Mouse (Mus musculus): Measurements from ENCODE around the gene D10Wsu102e. TPM values are rescaled to one million over a fixed set of nuclear protein-coding genes. Genes with fewer than 3 reads are reported as not detected.

D10Wsu102e gene
- 0.01 TPM in 2 replicates for polyA plus RNA-seq (2012)

DNA sequence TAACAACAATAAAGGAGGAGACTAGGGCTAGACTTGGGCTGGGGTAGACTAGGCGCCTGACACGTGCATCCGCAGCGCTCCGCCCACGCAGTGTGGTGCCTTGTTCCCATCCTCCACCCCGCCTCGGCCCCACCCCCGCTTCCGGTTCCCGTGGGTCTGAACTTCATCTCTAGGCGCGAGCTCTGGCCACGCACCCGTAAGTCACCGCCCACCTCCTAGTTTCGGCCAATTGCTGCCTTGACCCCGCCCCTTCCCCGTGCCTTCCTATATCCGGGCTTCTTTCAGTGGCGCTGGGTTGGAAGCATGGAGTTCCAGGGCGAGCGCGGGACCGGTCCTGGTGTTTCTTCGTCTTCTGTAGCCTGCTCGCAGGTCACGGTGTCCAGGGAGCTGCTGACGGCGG is at the start of gene D10Wsu102e:
TSS of gene D10Wsu102e (plus strand) at position 266 of the 400 bp plus-strand sequence.
- Histone ChIP-seq H3K4me3 (replicated peaks) (peak within 1 kb of the TSS; percentile 96), H3K9me3 (ENCODE audit: control insufficient read depth, low read length) (no peaks in the 10 kb centered on the region), H3K27me3 (ENCODE audit: control insufficient read depth) (no peaks in the 10 kb centered on the region), H3K4me1 (ENCODE audit: control insufficient read depth) (peaks cover 42% of the 10 kb centered on the region), H3K36me3 (ENCODE audit: control insufficient read depth) (peaks cover 27% of the 10 kb centered on the region)
- TF ChIP-seq TAL1 (IDR thresholded peaks at IDR 0.05; ENCODE audit: low read length), result no peak
- no peak for TF ChIP-seq GATA1 (IDR thresholded peaks at IDR 0.05; ENCODE audit: low read length)

GRCm38 (mm10) chr10:83310356-83310755 is 49.7 kb upstream of the D10Wsu102e start:
- TF ChIP-seq GATA1 (IDR thresholded peaks at IDR 0.05; ENCODE audit: low read length) (no peak), TAL1 (IDR thresholded peaks at IDR 0.05; ENCODE audit: low read length) (no peak)
- Histone ChIP-seq H3K9me3 (ENCODE audit: control insufficient read depth, low read length) (peaks cover 2% of the 10 kb centered on the region), H3K4me1 (ENCODE audit: control insufficient read depth) (peaks cover 9% of the 10 kb centered on the region), H3K36me3 (ENCODE audit: control insufficient read depth) (no peaks in the 10 kb centered on the region), H3K27me3 (ENCODE audit: control insufficient read depth) (no peaks in the 10 kb centered on the region), H3K4me3 (replicated peaks) (no peak overlapping the region)

- TF ChIP-seq GATA1 (IDR thresholded peaks at IDR 0.05; ENCODE audit: low read length), result no peak
- no peak for TF ChIP-seq TAL1 (IDR thresholded peaks at IDR 0.05; ENCODE audit: low read length)
- no peaks in the 10 kb centered on the region for H3K27me3 ChIP-seq (ENCODE audit: control insufficient read depth)
- peaks cover 2% of the 10 kb centered on the region for H3K9me3 ChIP-seq (ENCODE audit: control insufficient read depth, low read length)
- peaks cover 9% of the 10 kb centered on the region for H3K4me1 ChIP-seq (ENCODE audit: control insufficient read depth)
- no peaks in the 10 kb centered on the region for H3K36me3 ChIP-seq (ENCODE audit: control insufficient read depth)
- no peak overlapping the region for H3K4me3 ChIP-seq (replicated peaks)
These were observed 47.0 kb upstream of the D10Wsu102e start for GRCm38 (mm10) chr10:83313033-83313432.

DNA sequence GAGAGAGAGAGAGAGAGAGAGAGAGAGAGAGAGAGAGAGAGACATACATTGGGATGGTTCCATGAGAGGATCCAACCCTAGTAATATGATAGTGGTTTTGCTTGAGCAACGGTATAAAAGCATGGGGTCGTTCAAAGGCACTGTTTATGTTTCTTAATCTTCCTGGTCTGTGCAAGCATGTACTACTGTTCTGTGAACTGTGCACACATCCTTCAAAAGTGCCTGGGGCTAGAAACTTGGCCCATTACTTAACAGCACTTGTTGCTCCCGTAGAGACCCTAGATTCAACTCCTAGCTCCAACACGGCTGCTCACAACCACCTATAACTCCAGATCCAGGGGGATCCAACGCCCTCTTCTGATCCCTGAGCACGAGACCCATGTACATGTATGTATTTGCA is 39.6 kb upstream of the D10Wsu102e start:
- Histone ChIP-seq H3K9me3 (ENCODE audit: control insufficient read depth, low read length) (no peaks in the 10 kb centered on the region), H3K36me3 (ENCODE audit: control insufficient read depth) (no peaks in the 10 kb centered on the region), H3K4me3 (replicated peaks) (no peak overlapping the region), H3K4me1 (ENCODE audit: control insufficient read depth) (no peaks in the 10 kb centered on the region), H3K27me3 (ENCODE audit: control insufficient read depth) (no peaks in the 10 kb centered on the region)
- TF ChIP-seq TAL1 (IDR thresholded peaks at IDR 0.05; ENCODE audit: low read length) (no peak), GATA1 (IDR thresholded peaks at IDR 0.05; ENCODE audit: low read length) (no peak)

GRCm38 (mm10) chr10:83320870-83321269 is 39.2 kb upstream of the D10Wsu102e start:
- Histone ChIP-seq H3K4me3 (replicated peaks) (no peak overlapping the region), H3K4me1 (ENCODE audit: control insufficient read depth) (no peaks in the 10 kb centered on the region), H3K9me3 (ENCODE audit: control insufficient read depth, low read length) (no peaks in the 10 kb centered on the region), H3K36me3 (ENCODE audit: control insufficient read depth) (no peaks in the 10 kb centered on the region), H3K27me3 (ENCODE audit: control insufficient read depth) (no peaks in the 10 kb centered on the region)
- TF ChIP-seq TAL1 (IDR thresholded peaks at IDR 0.05; ENCODE audit: low read length) (no peak), GATA1 (IDR thresholded peaks at IDR 0.05; ENCODE audit: low read length) (no peak)

- no peaks in the 10 kb centered on the region for H3K27me3 ChIP-seq (ENCODE audit: control insufficient read depth)
- H3K36me3 ChIP-seq (ENCODE audit: control insufficient read depth), result no peaks in the 10 kb centered on the region
- no peaks in the 10 kb centered on the region for H3K4me1 ChIP-seq (ENCODE audit: control insufficient read depth)
- H3K9me3 ChIP-seq (ENCODE audit: control insufficient read depth, low read length), result no peaks in the 10 kb centered on the region
- TF ChIP-seq GATA1 (IDR thresholded peaks at IDR 0.05; ENCODE audit: low read length) (no peak), TAL1 (IDR thresholded peaks at IDR 0.05; ENCODE audit: low read length) (no peak)
- H3K4me3 ChIP-seq (replicated peaks), result no peak overlapping the region
These were observed 38.5 kb upstream of the D10Wsu102e start for GRCm38 (mm10) chr10:83321528-83321927.

- no peaks in the 10 kb centered on the region for H3K27me3 ChIP-seq (ENCODE audit: control insufficient read depth)
- H3K4me3 ChIP-seq (replicated peaks), result no peak overlapping the region
- no peaks in the 10 kb centered on the region for H3K9me3 ChIP-seq (ENCODE audit: control insufficient read depth, low read length)
- no peaks in the 10 kb centered on the region for H3K4me1 ChIP-seq (ENCODE audit: control insufficient read depth)
- no peaks in the 10 kb centered on the region for H3K36me3 ChIP-seq (ENCODE audit: control insufficient read depth)
- TF ChIP-seq TAL1 (IDR thresholded peaks at IDR 0.05; ENCODE audit: low read length), result no peak
- TF ChIP-seq GATA1 (IDR thresholded peaks at IDR 0.05; ENCODE audit: low read length), result no peak
These were observed 37.4 kb upstream of the D10Wsu102e start for GRCm38 (mm10) chr10:83322551-83323100.

DNA sequence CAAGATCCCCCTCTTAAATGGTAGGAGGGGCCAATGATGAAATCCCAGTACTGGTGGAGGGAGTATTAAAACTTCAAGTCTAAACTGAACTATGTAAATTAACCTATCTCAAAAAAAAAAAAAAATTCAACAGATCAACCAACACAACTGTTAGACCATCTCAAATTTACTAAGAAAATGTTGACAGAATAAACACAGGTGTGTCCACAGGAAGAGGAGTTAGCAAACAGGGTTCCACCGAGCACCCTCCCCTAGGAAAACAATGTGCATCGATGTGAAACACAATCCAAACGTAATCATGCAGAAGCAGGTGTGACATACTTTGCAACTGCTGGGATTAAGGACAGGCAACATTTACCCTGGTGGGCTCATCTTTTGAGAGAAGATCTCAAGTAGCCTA is 35.1 kb upstream of the D10Wsu102e start:
- H3K9me3 ChIP-seq (ENCODE audit: control insufficient read depth, low read length), result no peaks in the 10 kb centered on the region
- no peaks in the 10 kb centered on the region for H3K4me1 ChIP-seq (ENCODE audit: control insufficient read depth)
- no peaks in the 10 kb centered on the region for H3K27me3 ChIP-seq (ENCODE audit: control insufficient read depth)
- no peaks in the 10 kb centered on the region for H3K36me3 ChIP-seq (ENCODE audit: control insufficient read depth)
- no peak overlapping the region for H3K4me3 ChIP-seq (replicated peaks)
- TF ChIP-seq GATA1 (IDR thresholded peaks at IDR 0.05; ENCODE audit: low read length) (no peak), TAL1 (IDR thresholded peaks at IDR 0.05; ENCODE audit: low read length) (no peak)

- no peak overlapping the region for H3K4me3 ChIP-seq (replicated peaks)
- H3K9me3 ChIP-seq (ENCODE audit: control insufficient read depth, low read length), result no peaks in the 10 kb centered on the region
- TF ChIP-seq TAL1 (IDR thresholded peaks at IDR 0.05; ENCODE audit: low read length) (no peak), GATA1 (IDR thresholded peaks at IDR 0.05; ENCODE audit: low read length) (no peak)
- H3K4me1 ChIP-seq (ENCODE audit: control insufficient read depth), result no peaks in the 10 kb centered on the region
- H3K27me3 ChIP-seq (ENCODE audit: control insufficient read depth), result no peaks in the 10 kb centered on the region
- H3K36me3 ChIP-seq (ENCODE audit: control insufficient read depth), result no peaks in the 10 kb centered on the region
These were observed 34.1 kb upstream of the D10Wsu102e start for GRCm38 (mm10) chr10:83325903-83326302.
